Mouse (Mus musculus) neural tube, embryonic 12.5 days (tissue): Measurements from ENCODE around the gene Wdr31. TPM values are rescaled to one million over a fixed set of nuclear protein-coding genes. Genes with fewer than 3 reads are reported as not detected.

Experiments used
- ATAC-seq: fragments of 200-750 bp; cut with Nextera tagmentation; 2 replicates; pipeline ENCODE4 v1.8.0; 2017; ENCODE audit warnings: low read depth, mild to moderate bottlenecking, moderate TSS enrichment, moderate library complexity; ENCODE audit not compliant: low FRiP score
- H3K27ac ChIP-seq: fragments of 300-500 bp; sonication (generic); 2 replicates; pipeline ENCODE4 v1.5.1; 2016
- H3K27me3 ChIP-seq: fragments of 300-500 bp; sonication (generic); replicated peaks from 2 replicates; pipeline ENCODE4 v1.6.1; 2016; ENCODE audit warnings: mild to moderate bottlenecking
- H3K36me3 ChIP-seq: fragments of 300-500 bp; sonication (generic); 2 replicates; pipeline ENCODE4 v1.6.1; 2016; ENCODE audit warnings: mild to moderate bottlenecking
- H3K4me1 ChIP-seq: fragments of 300-500 bp; sonication (generic); 2 replicates; pipeline ENCODE4 v1.6.1; 2016
- H3K4me2 ChIP-seq: fragments of 300-500 bp; sonication (generic); replicated peaks from 2 replicates; pipeline ENCODE4 v1.6.1; 2016; ENCODE audit warnings: mild to moderate bottlenecking
- H3K4me3 ChIP-seq: fragments of 300-500 bp; sonication (generic); 2 replicates; pipeline ENCODE4 v1.5.1; 2016
- H3K9ac ChIP-seq: fragments of 300-500 bp; sonication (generic); 2 replicates; pipeline ENCODE4 v1.6.1; 2016; ENCODE audit warnings: mild to moderate bottlenecking
- H3K9me3 ChIP-seq: fragments of 300-500 bp; sonication (generic); 2 replicates; pipeline ENCODE4 v1.6.1; 2016; ENCODE audit warnings: mild to moderate bottlenecking
- WGBS: fragments of 180-500 bp; shearing (Covaris S2); methylation state at CpG from one replicate; pipeline ENCODE4 v1.1.7; 2016; 5-methylcytosine and 5-hydroxymethylcytosine counted together
- polyA plus RNA-seq: library from polyadenylated mRNA; unstranded; fragments of >200 nt; fragmentation: Nextera tagmentation; extraction: Ambion mirVana; gene quantifications from 2 replicates; pipeline ENCODE4 v1.2.1, GENCODE M21; 2016

Gene Wdr31
- 5.7 and 6.8 TPM in 2 replicates for polyA plus RNA-seq

DNA sequence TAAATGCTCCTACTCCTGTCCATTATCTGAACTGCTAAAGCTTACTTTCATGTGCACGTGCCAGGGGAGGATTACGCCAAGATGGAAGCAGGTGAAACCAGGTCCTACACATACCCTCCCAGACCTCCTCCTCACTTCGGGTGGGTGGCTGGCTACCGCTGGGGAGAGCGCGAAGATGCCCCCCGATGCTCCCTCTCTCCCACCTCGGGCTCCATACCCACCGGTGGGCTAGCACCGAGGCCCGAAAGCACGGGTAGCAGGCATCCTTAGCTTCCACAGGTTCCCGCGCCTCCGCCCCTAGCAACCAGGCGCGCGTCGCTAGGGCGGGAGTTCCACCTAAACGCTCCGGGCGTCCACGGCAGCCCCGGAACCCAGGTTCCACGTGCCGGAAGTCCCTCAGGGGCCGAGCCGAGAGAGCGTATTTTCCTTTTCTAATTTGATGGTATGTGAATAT is at the start of gene Wdr31:
TSS of gene Wdr31 (minus strand) at position 299 of the 454 bp plus-strand sequence.
- peak within 1 kb of the TSS; percentile 51 for H3K4me3 ChIP-seq
- no peaks in the 10 kb centered on the region for H3K4me1 ChIP-seq
- H3K27me3 ChIP-seq, result no peaks in the 10 kb centered on the region
- no peak within 1 kb of the TSS for H3K27ac ChIP-seq
- peak; percentile 93 for ATAC-seq
- WGBS, result under 1% methylated on average over 30 of the region's 30 CpGs
- H3K9ac ChIP-seq, result peak within 1 kb of the TSS; percentile 45
- peak within 1 kb of the TSS; percentile 77 for H3K4me2 ChIP-seq
- no peaks in the 10 kb centered on the region for H3K36me3 ChIP-seq
- H3K9me3 ChIP-seq, result no peaks in the 10 kb centered on the region

DNA sequence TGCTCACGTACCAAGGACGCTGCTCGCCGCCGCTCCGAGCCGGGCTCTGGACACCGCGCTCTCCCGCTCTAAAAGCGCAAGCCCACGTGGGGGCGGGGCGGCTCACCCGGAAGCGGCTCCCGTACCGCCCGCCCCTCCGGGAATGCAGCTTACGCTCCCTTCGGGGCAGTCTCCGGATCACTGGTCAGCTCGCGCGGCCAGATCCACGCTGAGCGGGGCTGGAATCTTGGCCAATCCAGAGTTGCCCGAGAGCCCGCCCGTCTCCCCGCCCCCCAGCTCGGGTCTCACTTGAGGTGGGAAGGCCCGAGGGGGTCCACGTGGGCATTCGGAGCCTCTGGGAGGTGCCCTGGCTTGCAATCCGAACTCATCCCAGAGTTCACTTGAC is 49.1 kb upstream of the Wdr31 start, which contains the start of gene Alad:
TSS of gene Alad (minus strand) at position 70 of the 385 bp plus-strand sequence.
- peak; percentile 83 for ATAC-seq
- WGBS, result under 1% methylated on average over 37 of the region's 37 CpGs
- peak within 1 kb of the TSS; percentile 78 for H3K9ac ChIP-seq

DNA sequence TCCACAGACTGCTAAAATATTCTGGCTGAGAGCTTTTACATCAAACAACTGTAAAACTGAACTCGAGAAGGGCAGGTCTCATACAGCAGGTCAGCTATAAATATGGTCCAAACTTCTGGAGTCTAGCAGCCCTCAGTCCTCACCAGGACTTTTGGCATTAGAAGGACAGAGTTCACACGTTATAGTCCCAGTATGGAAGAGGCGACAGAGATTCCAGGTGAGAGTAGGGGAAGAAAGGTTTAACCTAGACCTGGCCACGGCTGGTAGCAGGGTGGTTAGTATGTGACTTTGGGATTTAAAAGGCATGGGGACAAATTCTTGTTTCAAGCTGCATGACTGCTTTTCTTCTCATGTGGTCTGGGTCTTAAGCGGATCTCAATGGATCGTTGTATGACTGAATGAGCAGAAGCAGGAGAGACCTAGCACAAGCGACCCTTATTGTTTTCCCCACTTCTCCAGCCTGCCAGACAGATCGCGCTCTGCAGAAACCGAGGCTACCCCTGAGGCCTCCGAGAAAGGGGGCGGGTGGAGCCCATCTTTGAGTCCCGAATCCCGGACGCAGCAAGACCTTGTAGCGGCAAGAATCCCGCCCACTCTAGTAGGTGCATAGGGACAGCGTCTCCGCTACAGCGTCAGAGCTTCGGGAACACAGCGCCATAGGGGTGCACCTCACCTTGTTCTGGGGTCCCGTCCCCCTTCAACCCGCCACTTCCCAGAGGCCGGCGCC is 48.6 kb upstream of the Wdr31 start:
- Histone ChIP-seq H3K4me2 (peak overlapping the region; percentile 82), H3K27ac (0 out of 2 replicates have a peak overlapping the region, but pooled peaks have one; percentile 59), H3K27me3 (no peaks in the 10 kb centered on the region), H3K4me1 (peaks cover 20% of the 10 kb centered on the region), H3K4me3 (peak overlapping the region; percentile 71), H3K9ac (peak overlapping the region; percentile 78), H3K36me3 (0 out of 2 replicates have a peak, but pooled peaks cover 7% of the 10 kb centered on the region), H3K9me3 (no peaks in the 10 kb centered on the region)
- WGBS, result 2% methylated on average over 26 of the region's 26 CpGs
- peak; percentile 73 for ATAC-seq

More for the DNA sequence above, 49.1 kb upstream of the Wdr31 start, which contains the start of gene Alad:
- Histone ChIP-seq H3K27ac (peak within 1 kb of the TSS; percentile 59), H3K27me3 (no peaks in the 10 kb centered on the region), H3K4me2 (peak within 1 kb of the TSS; percentile 82), H3K4me1 (peaks cover 23% of the 10 kb centered on the region), H3K4me3 (peak within 1 kb of the TSS; percentile 71), H3K36me3 (0 out of 2 replicates have a peak, but pooled peaks cover 7% of the 10 kb centered on the region), H3K9me3 (no peaks in the 10 kb centered on the region)

GRCm38 (mm10) chr4:62518416-62519121 is 47.9 kb upstream of the Wdr31 start:
- Histone ChIP-seq H3K36me3 (peaks cover 12% of the 10 kb centered on the region; the same call in 1 of the 2 replicates), H3K4me1 (peaks cover 17% of the 10 kb centered on the region), H3K27ac (no peak overlapping the region), H3K4me2 (peak overlapping the region; percentile 82), H3K9me3 (no peaks in the 10 kb centered on the region), H3K4me3 (peak overlapping the region; percentile 9; the same call in 1 of the 2 replicates), H3K27me3 (no peaks in the 10 kb centered on the region), H3K9ac (peak overlapping the region; percentile 78)
- ATAC-seq, result no peak
- WGBS, result 58% methylated on average over 13 of the region's 13 CpGs

GRCm38 (mm10) chr4:62517538-62518415 is 47.1 kb upstream of the Wdr31 start:
- Histone ChIP-seq H3K4me2 (no peak overlapping the region), H3K4me3 (no peak overlapping the region), H3K27ac (no peak overlapping the region), H3K4me1 (peaks cover 14% of the 10 kb centered on the region), H3K9me3 (no peaks in the 10 kb centered on the region), H3K9ac (no peak overlapping the region), H3K36me3 (peaks cover 19% of the 10 kb centered on the region), H3K27me3 (no peaks in the 10 kb centered on the region)
- ATAC-seq, result no peak
- 90% methylated on average over 10 of the region's 10 CpGs for WGBS

DNA sequence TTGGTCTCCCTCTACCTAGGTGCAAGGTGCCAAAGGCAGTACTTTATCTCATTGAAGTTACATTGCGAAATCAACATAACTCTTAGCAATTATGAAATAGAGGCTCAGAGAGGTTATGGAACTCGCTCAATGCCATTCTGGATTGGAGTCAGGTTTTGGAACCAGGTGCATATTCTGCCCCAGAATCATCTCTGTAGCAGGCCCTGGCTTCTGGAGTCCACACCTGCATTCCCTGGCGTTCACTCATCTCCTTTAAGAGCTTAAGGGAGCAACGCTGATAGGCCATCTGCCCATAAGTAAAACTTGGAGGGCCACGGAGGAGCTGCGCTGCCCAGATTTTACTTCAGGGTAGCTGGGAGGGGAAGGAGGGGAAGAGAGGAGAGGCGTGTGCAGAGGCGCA is 46.4 kb upstream of the Wdr31 start:
- H3K36me3 ChIP-seq, result peaks cover 20% of the 10 kb centered on the region
- peaks cover 14% of the 10 kb centered on the region for H3K4me1 ChIP-seq
- WGBS, result 91% methylated on average over 8 of the region's 8 CpGs
- H3K4me3 ChIP-seq, result no peak overlapping the region
- no peak overlapping the region for H3K4me2 ChIP-seq
- H3K9ac ChIP-seq, result no peak overlapping the region
- no peaks in the 10 kb centered on the region for H3K27me3 ChIP-seq
- no peaks in the 10 kb centered on the region for H3K9me3 ChIP-seq
- no peak overlapping the region for H3K27ac ChIP-seq
- no peak for ATAC-seq

DNA sequence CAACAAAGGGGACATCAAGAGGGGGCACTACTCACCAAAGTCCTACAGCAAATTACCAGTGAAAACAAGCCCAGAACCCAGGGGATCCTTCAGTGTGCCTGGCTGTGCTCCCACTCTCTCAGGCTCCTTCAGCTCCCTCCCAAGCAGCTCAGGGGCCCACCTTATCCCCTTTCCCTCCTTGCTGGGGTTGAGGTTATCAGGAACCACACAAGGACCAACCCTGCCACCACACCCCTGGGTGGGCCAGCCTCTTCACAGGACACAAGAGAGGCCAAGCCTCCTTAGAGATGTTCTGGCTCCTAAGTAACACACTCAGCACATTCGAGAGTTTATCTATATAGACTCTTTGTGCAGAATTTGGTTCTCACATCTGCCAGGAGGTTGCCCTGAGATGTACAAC is 45.9 kb upstream of the Wdr31 start:
- WGBS, result 83% methylated on average over 1 of the region's 1 CpGs
- no peak overlapping the region for H3K9ac ChIP-seq
- H3K4me3 ChIP-seq, result no peak overlapping the region
- H3K4me2 ChIP-seq, result no peak overlapping the region
- no peak overlapping the region for H3K27ac ChIP-seq
- no peak for ATAC-seq
- peaks cover 25% of the 10 kb centered on the region for H3K36me3 ChIP-seq
- no peaks in the 10 kb centered on the region for H3K27me3 ChIP-seq
- peaks cover 14% of the 10 kb centered on the region for H3K4me1 ChIP-seq
- H3K9me3 ChIP-seq, result no peaks in the 10 kb centered on the region

DNA sequence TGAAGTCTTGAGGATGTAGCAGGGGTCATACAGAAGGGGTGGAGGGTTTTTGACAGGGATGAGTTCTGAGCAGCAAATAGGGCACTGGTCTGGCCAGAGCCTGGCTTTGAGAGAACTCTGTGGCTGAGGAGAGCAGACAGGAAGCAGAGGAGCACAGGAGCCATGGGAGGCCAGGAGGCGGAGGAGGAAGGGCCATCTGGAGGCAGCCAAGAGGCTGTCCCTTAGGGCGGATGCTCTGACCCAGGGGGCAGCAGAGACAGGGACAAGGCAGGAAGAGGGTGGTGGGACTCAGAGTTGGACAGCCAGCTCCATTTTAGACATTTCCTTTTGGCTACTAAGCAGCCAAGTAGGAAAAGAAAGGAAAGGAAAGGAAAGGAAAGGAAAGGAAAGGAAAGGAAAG is 45.4 kb upstream of the Wdr31 start:
- Histone ChIP-seq H3K27me3 (no peaks in the 10 kb centered on the region), H3K36me3 (peaks cover 30% of the 10 kb centered on the region), H3K9ac (no peak overlapping the region), H3K9me3 (no peaks in the 10 kb centered on the region), H3K4me2 (no peak overlapping the region), H3K4me3 (no peak overlapping the region), H3K4me1 (peaks cover 14% of the 10 kb centered on the region), H3K27ac (no peak overlapping the region)
- 55% methylated on average over 2 of the region's 2 CpGs for WGBS
- no peak for ATAC-seq

DNA sequence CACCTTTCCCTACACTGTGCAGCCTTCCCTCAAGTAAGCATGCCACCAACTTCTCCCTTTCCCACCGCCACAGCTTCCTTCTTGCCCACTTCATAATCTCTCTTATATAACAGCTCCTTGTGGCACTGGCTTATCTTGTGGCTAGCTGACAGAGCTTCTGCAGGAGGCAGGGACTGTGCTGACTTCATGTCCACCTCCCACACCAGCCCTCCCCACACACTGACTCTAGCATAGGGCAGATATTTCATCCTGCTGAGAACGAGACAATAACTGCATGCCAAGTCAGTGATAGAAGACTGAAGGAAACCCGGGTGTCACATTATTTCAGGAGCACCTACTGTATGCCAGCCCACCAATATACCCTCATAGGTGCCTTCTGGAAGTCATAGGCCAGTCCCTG is 44.8 kb upstream of the Wdr31 start:
- Histone ChIP-seq H3K27ac (no peak overlapping the region), H3K4me1 (peaks cover 14% of the 10 kb centered on the region), H3K4me3 (no peak overlapping the region), H3K27me3 (no peaks in the 10 kb centered on the region), H3K9me3 (no peaks in the 10 kb centered on the region), H3K9ac (no peak overlapping the region), H3K4me2 (no peak overlapping the region), H3K36me3 (peaks cover 35% of the 10 kb centered on the region)
- WGBS, result 78% methylated on average over 3 of the region's 3 CpGs
- ATAC-seq, result no peak

DNA sequence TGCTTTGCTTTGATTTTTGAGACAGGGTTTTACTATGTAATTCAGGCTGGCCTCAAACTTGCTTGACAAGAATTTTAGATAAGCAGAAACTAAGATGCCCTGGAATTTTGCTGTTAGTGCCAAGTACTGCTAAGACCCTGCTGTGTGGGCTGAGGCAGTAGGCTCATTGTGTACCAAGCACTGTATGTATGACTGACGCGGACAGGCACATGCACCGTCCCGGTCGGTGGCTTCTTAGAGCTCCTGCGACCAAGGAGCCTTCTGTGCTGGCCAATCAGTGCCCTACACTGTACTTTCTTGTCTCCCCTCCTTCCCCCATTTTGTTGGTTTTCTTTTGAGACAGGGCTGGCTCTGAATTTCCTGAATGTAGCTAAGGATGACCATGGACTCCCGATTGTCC is 44.3 kb upstream of the Wdr31 start:
- peaks cover 40% of the 10 kb centered on the region for H3K36me3 ChIP-seq
- ATAC-seq, result no peak
- no peak overlapping the region for H3K4me2 ChIP-seq
- 93% methylated on average over 7 of the region's 7 CpGs for WGBS
- H3K4me1 ChIP-seq, result peaks cover 14% of the 10 kb centered on the region
- no peak overlapping the region for H3K4me3 ChIP-seq
- no peaks in the 10 kb centered on the region for H3K27me3 ChIP-seq
- H3K9ac ChIP-seq, result no peak overlapping the region
- no peak overlapping the region for H3K27ac ChIP-seq
- no peaks in the 10 kb centered on the region for H3K9me3 ChIP-seq

GRCm38 (mm10) chr4:62513998-62514506 is 43.4 kb upstream of the Wdr31 start:
- 57% methylated on average over 11 of the region's 11 CpGs for WGBS
- peaks cover 12% of the 10 kb centered on the region for H3K4me1 ChIP-seq
- no peaks in the 10 kb centered on the region for H3K27me3 ChIP-seq
- no peaks in the 10 kb centered on the region for H3K9me3 ChIP-seq
- H3K4me2 ChIP-seq, result no peak overlapping the region
- no peak for ATAC-seq
- H3K27ac ChIP-seq, result no peak overlapping the region
- H3K9ac ChIP-seq, result no peak overlapping the region
- H3K4me3 ChIP-seq, result no peak overlapping the region
- peaks cover 50% of the 10 kb centered on the region for H3K36me3 ChIP-seq
